Mouse (Mus musculus) spleen, postnatal 4 days (tissue): ENCODE measurements at regions not wholly inside any gene's neighbourhood (a gene's known extent, or its start where the extent isn't known, plus 50 kb on each side); places are given as distances from the start of the nearest gene placed in this dataset.

Experiments
- DNase-seq, 2 experiments: peaks; one replicate each; pipeline ENCODE4 v3.0.0; 2022; ENCODE audit warnings: low spot score in 2 of 2

DNA sequence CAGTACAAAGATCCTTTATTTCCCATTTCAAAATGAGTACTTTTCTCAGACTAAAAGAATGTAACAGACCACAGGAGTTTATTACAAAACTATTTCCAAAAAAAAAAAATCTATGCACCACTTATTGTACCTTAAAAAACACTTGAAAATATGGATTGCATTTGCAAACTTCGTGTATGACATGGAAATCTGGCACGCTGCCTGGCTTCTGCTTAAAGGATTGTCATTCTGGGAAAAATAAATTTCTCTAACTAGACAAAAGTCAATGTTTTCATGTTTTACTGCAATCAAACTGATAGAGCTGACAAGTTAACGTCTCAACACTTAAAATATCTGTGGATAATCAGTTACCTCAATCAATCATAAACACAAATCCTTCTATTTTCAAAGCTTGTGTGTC is 205.5 kb upstream of the Nr2f1 start:
- no peak for DNase-seq

DNA sequence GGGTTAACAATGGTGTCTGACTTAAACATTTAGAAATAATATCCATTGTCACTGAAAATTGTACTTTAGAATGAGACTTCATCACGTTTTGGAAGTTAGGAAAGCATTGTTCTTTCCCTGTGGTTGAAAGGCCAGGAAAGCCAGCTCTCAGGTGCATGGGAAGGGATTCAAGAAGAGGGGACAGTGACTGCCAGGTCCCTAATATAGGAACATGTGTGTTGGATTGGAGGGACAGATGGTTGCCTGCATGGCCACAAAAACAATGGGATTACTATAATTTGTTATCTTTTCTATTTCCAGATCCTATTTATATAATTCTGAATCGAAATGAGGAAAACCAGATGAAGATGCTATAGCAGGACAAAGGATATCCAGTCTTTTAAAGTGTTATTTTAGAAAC is 184.2 kb upstream of the Nr2f1 start:
- no peak for DNase-seq

DNA sequence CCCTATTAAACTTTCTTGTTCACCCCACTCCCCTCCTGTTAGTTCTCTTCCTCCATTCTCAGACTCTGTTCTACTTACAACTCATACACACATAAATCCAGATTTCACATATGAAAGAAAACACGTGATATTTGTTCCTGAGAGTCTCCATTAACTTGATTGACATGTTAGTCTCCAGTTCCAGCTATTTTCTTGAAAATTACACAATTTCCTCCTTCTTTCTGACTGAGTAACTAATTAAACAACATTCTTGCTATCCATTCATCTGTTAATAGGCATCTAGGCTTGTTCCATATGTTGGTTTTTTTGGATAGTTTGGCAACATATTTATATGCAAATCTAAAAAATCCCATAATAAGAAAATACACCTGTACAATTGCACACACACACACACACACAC is 161.7 kb upstream of the Nr2f1 start:
- no peak for DNase-seq

DNA sequence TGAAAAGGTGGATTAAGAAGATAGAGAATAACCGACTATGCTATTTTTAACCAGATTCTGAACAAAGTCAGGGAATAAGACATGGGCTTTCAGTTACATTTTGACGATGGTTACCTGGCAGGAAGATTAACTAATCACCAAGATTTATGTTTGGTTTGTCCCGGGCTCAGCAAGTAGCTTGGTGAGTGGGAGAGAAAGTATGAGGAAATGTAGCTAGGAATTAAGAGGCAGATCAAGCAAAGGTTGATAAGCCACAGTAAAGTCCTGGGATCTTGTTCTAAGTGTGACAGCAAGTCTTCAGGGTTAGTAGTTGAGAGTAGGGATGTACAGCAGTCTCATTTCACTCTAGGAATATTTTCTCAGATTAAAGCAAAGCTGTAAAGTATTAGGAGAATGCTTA is 149.3 kb upstream of the Nr2f1 start:
- DNase-seq: no peak

DNA sequence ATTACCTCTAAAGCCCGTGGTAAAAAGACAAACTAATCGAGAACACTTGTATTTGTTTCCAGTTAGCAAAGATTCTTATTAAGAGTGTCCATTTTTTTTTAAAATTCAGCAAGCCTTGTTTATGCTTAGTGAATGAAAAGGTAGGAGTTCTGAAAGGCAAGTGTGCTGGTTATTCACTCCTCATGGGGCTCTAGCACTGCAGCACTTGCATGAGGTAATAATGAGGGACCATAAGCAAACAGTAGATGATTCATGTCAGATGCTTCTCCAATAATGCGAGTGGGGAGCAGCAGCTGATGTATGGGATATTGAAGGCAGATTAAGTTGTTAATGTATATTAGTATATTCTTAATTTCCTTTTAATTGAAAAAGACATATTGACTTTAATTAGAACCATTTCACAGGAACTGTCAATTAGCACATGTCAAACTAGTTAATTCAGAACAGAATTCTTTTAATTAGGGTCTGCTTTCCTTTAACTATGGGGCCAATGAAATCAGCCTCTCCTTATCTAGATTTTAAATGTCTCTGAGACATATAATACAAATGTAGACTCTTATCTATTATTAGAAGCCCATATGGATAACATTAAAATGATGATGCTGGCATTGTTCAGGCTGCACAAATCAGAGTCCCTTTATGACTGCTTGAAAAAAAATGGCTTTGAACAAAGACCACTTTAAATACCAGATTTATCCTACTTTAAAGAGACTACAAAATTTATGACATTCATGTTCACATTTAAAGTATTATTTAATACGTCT is 125.1 kb upstream of the Nr2f1 start:
- DNase-seq: no peak

DNA sequence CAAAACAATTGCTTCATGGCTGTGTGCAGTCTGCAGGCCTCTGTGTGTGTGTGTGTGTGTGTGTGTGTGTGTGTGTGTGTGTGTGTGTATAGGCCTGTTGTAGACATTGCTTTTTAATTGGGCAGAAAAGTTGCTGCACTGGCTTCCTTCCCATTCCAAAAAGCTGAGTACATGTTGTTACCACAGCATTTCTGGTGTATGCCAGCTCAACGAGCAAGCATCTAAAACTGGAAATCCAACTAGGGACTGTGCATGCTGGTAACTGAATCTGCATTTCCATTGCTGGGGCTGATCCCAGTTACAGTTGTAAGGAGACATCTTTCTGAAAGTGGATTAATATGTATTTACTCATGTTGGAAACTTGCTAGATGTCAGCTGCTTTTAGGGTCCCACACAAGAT is 123.6 kb upstream of the Nr2f1 start:
- DNase-seq: no peak

DNA sequence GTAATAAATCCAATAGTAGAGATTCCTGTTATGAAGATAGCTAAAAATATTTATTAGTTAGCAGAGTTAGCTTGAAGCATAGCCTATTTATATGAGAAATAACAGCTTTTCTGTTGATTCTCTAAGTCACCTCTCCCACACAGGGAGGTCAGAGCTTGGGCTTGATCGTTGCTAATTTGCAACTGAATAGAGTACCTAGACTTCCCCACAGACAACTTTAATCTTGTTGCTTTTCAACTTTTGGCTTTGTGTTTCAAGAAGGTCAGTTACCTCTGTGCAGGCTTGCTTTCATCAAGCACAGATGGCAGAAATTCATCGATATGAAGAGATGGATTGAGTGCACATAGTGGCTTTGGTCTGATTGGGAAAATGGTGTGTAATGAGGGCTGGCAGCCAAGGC is 118.9 kb upstream of the Nr2f1 start:
- no peak for DNase-seq

DNA sequence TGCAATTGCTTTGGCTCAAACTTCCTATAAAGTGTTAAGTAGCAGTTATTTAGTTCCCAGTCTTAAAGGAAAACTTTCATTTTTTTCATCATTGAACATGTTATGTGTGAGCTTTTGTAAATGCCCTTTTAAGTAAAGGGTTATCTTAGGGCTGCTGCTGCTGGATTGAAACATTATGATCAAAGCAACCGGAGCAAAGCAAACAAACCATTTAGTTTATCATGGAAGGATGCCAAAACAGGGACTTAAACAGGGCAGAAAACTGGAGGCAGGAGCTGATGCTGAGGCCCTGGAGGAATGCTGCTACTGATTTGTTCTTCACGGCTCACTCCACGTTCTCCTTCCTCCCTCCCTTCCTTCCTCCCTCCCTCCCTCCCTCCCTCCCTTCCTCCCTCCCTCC is 111.3 kb upstream of the Nr2f1 start:
- no peak for DNase-seq
